Mouse (Mus musculus) heart, adult 18-20 months (tissue): ENCODE data around the gene Gm33543. TPM values are rescaled to one million over a fixed set of nuclear protein-coding genes. Genes with fewer than 3 reads are reported as not detected.

Experiments
- DNase-seq, 2 experiments: peaks; one replicate each; pipeline ENCODE4 v3.0.0; 2021 to 2022; ENCODE audit warnings: mixed read lengths in 1 of 2
- total RNA-seq, 2 experiments: library from RNA; stranded (reverse); gene quantifications; 2 replicates each; pipeline ENCODE4 v1.2.3; 2021

The Gm33543 gene
- total RNA-seq, 2 experiments from 2014 or later = 1.8 to 5.9 TPM

DNA sequence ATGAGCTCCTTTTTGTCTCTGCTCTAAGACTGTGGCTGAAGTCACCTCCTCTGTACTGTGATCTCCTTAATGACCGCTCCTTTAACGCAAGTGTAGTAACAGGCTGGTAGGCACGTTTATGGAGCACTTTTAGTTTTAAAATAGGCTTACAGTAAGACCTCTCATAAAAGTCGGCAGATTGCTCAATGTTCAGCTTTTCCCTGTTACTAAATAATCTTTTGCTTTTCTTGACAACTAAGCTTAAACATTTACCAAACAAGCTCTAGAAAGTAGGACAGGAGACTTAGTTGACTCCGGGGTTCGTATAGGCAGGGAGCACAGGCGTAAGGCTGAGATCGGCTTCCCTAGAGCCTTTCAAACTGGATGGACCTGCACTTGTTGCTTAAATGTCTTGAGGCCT lies 64.1 kb downstream of the Gm33543 start:
- DNase-seq = no peak

DNA sequence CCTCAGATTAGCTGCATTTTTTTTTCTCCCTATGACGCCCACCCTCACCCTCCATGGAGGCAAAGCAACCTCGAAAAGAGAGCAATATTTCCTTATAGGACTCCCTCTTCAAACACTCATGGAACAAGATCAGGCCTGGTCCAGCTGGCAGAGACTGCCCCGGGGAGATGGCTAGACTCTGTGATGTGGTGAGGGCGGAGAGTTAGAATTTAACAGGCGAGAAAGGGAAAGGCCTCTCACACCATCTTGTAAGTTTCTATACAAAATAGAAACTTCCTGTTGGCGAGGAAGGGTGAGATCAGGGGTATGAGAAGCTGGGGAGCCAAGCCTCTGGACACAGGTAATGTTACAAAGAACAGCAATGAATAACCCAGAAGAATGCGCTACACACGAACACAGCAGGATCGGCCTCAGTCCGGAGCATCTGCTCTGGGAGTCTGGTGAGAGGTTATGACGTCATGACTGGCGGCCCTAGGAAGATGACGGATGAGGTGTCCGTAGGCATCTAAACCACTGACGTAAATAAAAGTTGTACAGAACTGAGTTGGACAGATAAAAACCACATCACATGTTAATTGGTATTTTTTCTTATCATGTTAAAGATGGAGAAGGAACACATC lies 64.9 kb downstream of the Gm33543 start:
- no peak for DNase-seq

DNA sequence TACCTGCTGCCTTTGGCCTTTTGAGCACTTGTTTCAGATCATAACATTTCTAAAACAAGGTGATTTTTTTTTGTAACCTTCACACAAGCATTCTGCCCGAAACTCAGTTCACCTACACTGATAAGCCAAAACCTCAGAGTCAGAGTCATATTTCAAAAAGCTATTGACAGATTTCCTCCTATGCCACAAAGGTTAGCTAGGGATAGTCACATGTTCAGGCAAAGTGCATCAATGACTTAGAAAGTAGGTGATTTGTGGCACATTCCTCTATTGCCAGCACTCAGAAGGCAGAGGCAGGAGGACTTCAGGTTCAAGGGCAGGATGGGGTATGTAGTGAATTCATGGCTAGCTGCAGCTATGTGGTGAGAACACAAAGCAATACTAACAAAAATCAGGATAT lies 65.7 kb downstream of the Gm33543 start:
- DNase-seq = no peak

DNA sequence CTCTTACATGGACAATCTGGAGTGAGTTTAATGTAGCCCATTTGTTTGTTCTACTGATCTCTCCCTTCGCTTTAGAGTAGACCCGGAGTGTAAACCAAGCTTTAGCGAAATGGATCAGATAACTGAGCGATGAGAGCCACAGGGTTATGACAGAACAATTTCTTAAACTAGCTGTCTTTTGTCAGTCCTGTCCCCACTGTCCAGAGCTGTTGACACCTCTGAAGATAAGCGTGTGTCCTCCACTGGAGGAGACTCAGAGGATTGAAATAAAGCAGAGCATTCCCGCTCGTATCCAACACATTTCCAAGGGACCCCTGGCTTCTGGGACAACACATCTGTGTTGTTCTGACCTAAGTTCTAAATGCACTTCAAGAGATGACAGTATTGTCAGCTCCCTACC lies 67.9 kb downstream of the Gm33543 start:
- DNase-seq = peak; percentile 37 to 44

DNA sequence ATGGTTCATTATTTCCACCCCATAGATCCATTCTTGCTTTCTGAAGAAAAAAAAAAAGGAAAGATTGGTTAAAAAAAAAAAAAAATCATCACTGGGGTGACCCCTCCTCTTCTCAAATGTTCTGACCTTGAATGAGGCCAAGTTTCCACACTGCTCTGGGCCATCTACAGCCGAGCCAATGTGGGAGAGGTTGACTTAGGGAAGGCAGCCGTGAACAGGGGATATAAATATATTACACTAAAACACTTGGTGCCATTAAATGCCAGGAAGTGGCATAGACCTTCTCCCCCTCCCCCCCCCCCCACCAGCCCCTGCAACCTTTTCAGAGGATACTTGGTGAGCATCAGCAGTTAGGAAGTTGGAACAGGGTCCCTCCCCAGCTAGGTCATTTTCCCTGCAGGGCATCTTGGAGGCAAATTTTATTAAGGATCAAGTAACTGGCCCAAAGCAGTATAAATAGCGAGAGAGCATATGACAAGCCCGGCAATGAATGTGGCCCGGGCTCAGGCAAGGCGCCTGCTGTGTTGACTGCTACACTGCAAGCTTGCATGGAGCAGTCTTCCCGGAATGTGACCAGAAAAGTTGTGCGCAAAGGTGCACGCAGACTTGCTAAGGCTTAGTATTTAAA lies 68.6 kb downstream of the Gm33543 start:
- DNase-seq = peak; percentile 53 to 59

Other genes starting within 250 kb of the Gm33543 start
- not detected for gene Anapc15-ps, start 169.5 kb downstream of the Gm33543 start, total RNA-seq
- gene Eea1, start 97.7 kb upstream of the Gm33543 start, total RNA-seq = 10 to 100 TPM; 32.7 to 37.2 TPM